Mouse (Mus musculus) yolk sac, embryonic 10.5 days (tissue): ENCODE data around the gene Ptprk.

Experiments
- DNase-seq: peaks from one replicate; pipeline ENCODE4 v3.0.0-alpha.2; 2017; ENCODE audit warnings: low spot score

Gene Ptprk

GRCm38 (mm10) chr10:28074653-28075451 is at the start of gene Ptprk:
Ptprk (plus strand) TSS chr10:28074820.
- DNase-seq, result peak; percentile 95

- no peak for DNase-seq
These were observed 46.8 kb upstream of the Ptprk start for GRCm38 (mm10) chr10:28027791-28028190.

GRCm38 (mm10) chr10:28036456-28036855 is 38.2 kb upstream of the Ptprk start:
- DNase-seq, result no peak

GRCm38 (mm10) chr10:28054764-28055163 is 19.9 kb upstream of the Ptprk start:
- no peak for DNase-seq

- DNase-seq, result no peak
These were observed 15.4 kb upstream of the Ptprk start for GRCm38 (mm10) chr10:28059222-28059621.

GRCm38 (mm10) chr10:28067997-28068396 is 6.6 kb upstream of the Ptprk start:
- no peak for DNase-seq

- no peak for DNase-seq
These were observed 498 bp upstream of the Ptprk start for GRCm38 (mm10) chr10:28073991-28074652.

GRCm38 (mm10) chr10:28075491-28076035 is 943 bp downstream of the Ptprk start:
- no peak for DNase-seq

- peak; percentile 43 for DNase-seq
These were observed 1.6 kb downstream of the Ptprk start for GRCm38 (mm10) chr10:28076036-28076855.

GRCm38 (mm10) chr10:28078270-28078669 is 3.6 kb downstream of the Ptprk start:
- no peak for DNase-seq

- no peak for DNase-seq
These were observed 6.6 kb downstream of the Ptprk start for GRCm38 (mm10) chr10:28081221-28081620.

- no peak for DNase-seq
These were observed 8.6 kb downstream of the Ptprk start for GRCm38 (mm10) chr10:28083183-28083582.

GRCm38 (mm10) chr10:28083625-28084024 is 9.0 kb downstream of the Ptprk start:
- no peak for DNase-seq

- peak; percentile 32 for DNase-seq
These were observed 12.7 kb downstream of the Ptprk start for GRCm38 (mm10) chr10:28087341-28087740.

- DNase-seq, result no peak
These were observed 13.1 kb downstream of the Ptprk start for GRCm38 (mm10) chr10:28087749-28088148.

- no peak for DNase-seq
These were observed 21.4 kb downstream of the Ptprk start for GRCm38 (mm10) chr10:28096007-28096406.

GRCm38 (mm10) chr10:28097637-28098036 is 23.0 kb downstream of the Ptprk start:
- DNase-seq, result no peak

GRCm38 (mm10) chr10:28098923-28099322 is 24.3 kb downstream of the Ptprk start:
- no peak for DNase-seq

- DNase-seq, result no peak
These were observed 28.8 kb downstream of the Ptprk start for GRCm38 (mm10) chr10:28103406-28103906.

- no peak for DNase-seq
These were observed 29.3 kb downstream of the Ptprk start for GRCm38 (mm10) chr10:28103924-28104323.

GRCm38 (mm10) chr10:28105247-28105646 is 30.6 kb downstream of the Ptprk start:
- DNase-seq, result peak; percentile 50
